Mouse (Mus musculus): ENCODE results near the gene Nostrin.

- TF ChIP-seq CTCF (IDR thresholded peaks at IDR 0.05; ENCODE audit: insufficient read depth, low read depth, low read length) = no peak
- TF ChIP-seq POLR2A (IDR thresholded peaks at IDR 0.05; ENCODE audit: insufficient read depth, low read depth, low read length) = no peak
These were observed 93.0 kb downstream of the Nostrin start for GRCm38 (mm10) chr2:69228635-69229034.

Measured in olfactory bulb, adult 2 months (tissue).